Mouse (Mus musculus): Measurements from ENCODE around the gene Utp18.
"Not testable (repeated sequence)": the region's sequence is repeated elsewhere in the genome, so short reads cannot be mapped to it uniquely, and the experiment has no call there.

- TF ChIP-seq CTCF (IDR thresholded peaks at IDR 0.05 in 2 of 3, conservative IDR thresholded peaks at IDR 0.05 in 1 of 3; ENCODE audit: control insufficient read depth in 1 of 3, insufficient read depth in 1 of 3, low read depth in 2 of 3, low read length in 3 of 3, poor library complexity in 1 of 3, severe bottlenecking in 1 of 3); MEF2A (IDR thresholded peaks at IDR 0.05; ENCODE audit: extremely low read depth, insufficient replicate concordance, low read depth, low read length, poor library complexity, severe bottlenecking); ETS1 (IDR thresholded peaks at IDR 0.05; ENCODE audit: low read depth, low read length); POLR2A (IDR thresholded peaks at IDR 0.05; ENCODE audit: control insufficient read depth in 1 of 2, insufficient read depth in 1 of 2, low read depth in 1 of 2, low read length in 2 of 2, poor library complexity in 1 of 2); TCF12 (IDR thresholded peaks at IDR 0.05; ENCODE audit: low read depth, low read length); EP300 (IDR thresholded peaks at IDR 0.05; ENCODE audit: low read depth in 1 of 2, low read length in 2 of 2); CHD2 (IDR thresholded peaks at IDR 0.05; ENCODE audit: low read length); CHD1 (IDR thresholded peaks at IDR 0.05; ENCODE audit: low read depth, low read length): not testable (repeated sequence)
Measured at GRCm38 (mm10) chr11:93915019-93915418, 29.5 kb upstream of the Utp18 start.
